Mouse (Mus musculus): Measurements from ENCODE around the gene Vstm5. TPM values are rescaled to one million over a fixed set of nuclear protein-coding genes. Genes with fewer than 3 reads are reported as not detected.

The Vstm5 gene
- polyA plus RNA-seq, 1 experiment from 2014 or later = 2.6 TPM

DNA sequence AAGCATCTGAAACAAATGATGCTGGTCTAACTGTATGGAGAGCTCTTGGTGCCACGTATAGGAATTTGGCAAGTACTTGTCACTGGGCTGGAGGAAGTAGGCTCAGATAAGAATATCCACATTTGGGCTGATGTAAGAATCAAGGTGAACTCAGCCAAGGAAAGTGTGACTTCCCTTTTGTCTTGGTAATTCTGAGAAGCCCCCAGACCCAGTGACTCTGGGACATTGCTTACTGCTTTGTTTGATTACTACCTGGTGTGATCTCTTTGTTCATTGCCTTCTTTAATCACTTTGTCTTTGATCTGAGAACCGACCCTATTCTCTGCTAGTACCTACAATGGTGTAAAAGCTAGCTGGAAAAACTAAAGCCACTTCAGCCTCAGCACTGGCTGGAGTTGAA lies 13.9 kb upstream of the Vstm5 start:
- WGBS = 35% methylated on average over 2 of the region's 2 CpGs
- Histone ChIP-seq H3K4me3 (ENCODE audit: low read depth, low read length) (no peak overlapping the region), H3K4me1 (ENCODE audit: insufficient read depth, low read depth, low read length) (no peaks in the 10 kb centered on the region), H3K36me3 (ENCODE audit: insufficient read depth, low read length) (no peaks in the 10 kb centered on the region), H3K27me3 (replicated peaks; ENCODE audit: insufficient read depth, low read length) (no peaks in the 10 kb centered on the region), H3K9me3 (ENCODE audit: low read length) (no peaks in the 10 kb centered on the region), H3K27ac (ENCODE audit: low read length) (no peak overlapping the region), H3K4me2 (replicated peaks; ENCODE audit: low read depth, low read length) (no peak overlapping the region), H3K9ac (replicated peaks; ENCODE audit: low read depth) (no peak overlapping the region)
- no peak for TF ChIP-seq EP300 (IDR thresholded peaks at IDR 0.05)
- TF ChIP-seq CTCF (IDR thresholded peaks at IDR 0.05) = no peak
- ATAC-seq (no peak), DNase-seq (ENCODE audit: low spot score) (no peak)

DNA sequence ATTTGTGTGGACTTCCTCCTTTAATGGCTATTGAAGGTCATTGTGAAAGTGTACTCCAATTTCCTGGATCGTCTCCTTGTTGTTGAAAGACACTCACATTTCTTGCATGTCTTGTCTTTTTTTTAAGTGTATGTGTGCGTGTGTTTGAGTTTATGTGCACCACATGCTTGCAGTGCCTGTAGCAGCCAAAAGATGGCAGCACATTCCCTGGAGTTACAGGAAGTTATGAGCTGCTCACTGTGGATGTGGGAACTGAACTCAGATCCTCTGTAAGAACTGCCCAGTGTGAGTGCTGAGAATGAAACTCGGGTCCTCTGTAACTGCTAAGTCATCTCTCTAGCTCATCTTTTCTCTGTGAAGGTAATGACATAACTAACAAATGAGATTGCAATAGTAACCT lies 6.4 kb upstream of the Vstm5 start:
- DNase-seq (ENCODE audit: low spot score) = no peak
- Histone ChIP-seq H3K4me1 (ENCODE audit: insufficient read depth, low read depth, low read length) (no peaks in the 10 kb centered on the region), H3K9me3 (ENCODE audit: low read length) (no peaks in the 10 kb centered on the region), H3K27me3 (replicated peaks; ENCODE audit: insufficient read depth, low read length) (no peaks in the 10 kb centered on the region), H3K27ac (ENCODE audit: low read length) (no peak overlapping the region), H3K4me3 (ENCODE audit: low read depth, low read length) (no peak overlapping the region), H3K4me2 (replicated peaks; ENCODE audit: low read depth, low read length) (no peak overlapping the region), H3K9ac (replicated peaks; ENCODE audit: low read depth) (no peak overlapping the region), H3K36me3 (ENCODE audit: insufficient read depth, low read length) (no peaks in the 10 kb centered on the region)
- ATAC-seq = no peak
- WGBS = 89% methylated on average over 3 of the region's 3 CpGs
- no peak for TF ChIP-seq EP300 (IDR thresholded peaks at IDR 0.05)
- TF ChIP-seq CTCF (IDR thresholded peaks at IDR 0.05) = no peak

DNA sequence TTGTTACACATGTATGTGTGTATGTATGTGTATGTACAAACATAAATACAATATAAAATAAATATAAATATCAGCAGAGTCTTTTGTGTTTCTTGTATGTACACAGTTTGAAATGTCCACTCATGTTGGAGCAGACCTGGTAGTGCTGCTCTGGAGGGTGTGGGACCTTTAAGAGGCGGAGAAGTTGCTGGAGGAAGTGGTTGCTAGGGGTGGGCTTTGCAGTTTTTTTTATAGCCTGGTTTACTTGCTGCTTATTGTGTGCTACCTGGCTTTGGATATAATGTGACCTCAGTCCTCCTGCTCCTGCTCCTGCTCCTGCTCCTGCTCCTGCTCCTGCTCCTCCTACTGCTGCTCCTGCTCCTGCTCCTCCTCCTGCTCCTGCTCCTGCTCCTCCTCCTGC lies 5.2 kb upstream of the Vstm5 start:
- no peak overlapping the region for H3K9ac ChIP-seq (replicated peaks; ENCODE audit: low read depth)
- H3K27ac ChIP-seq (ENCODE audit: low read length) = no peak overlapping the region
- no peaks in the 10 kb centered on the region for H3K9me3 ChIP-seq (ENCODE audit: low read length)
- no peaks in the 10 kb centered on the region for H3K4me1 ChIP-seq (ENCODE audit: insufficient read depth, low read depth, low read length)
- 76% methylated on average over 1 of the region's 1 CpGs for WGBS
- no peak for TF ChIP-seq CTCF (IDR thresholded peaks at IDR 0.05)
- no peak for TF ChIP-seq EP300 (IDR thresholded peaks at IDR 0.05)
- H3K36me3 ChIP-seq (ENCODE audit: insufficient read depth, low read length) = no peaks in the 10 kb centered on the region
- H3K4me2 ChIP-seq (replicated peaks; ENCODE audit: low read depth, low read length) = no peak overlapping the region
- H3K27me3 ChIP-seq (replicated peaks; ENCODE audit: insufficient read depth, low read length) = no peaks in the 10 kb centered on the region
- H3K4me3 ChIP-seq (ENCODE audit: low read depth, low read length) = no peak overlapping the region
- DNase-seq (ENCODE audit: low spot score) (no peak), ATAC-seq (no peak)

DNA sequence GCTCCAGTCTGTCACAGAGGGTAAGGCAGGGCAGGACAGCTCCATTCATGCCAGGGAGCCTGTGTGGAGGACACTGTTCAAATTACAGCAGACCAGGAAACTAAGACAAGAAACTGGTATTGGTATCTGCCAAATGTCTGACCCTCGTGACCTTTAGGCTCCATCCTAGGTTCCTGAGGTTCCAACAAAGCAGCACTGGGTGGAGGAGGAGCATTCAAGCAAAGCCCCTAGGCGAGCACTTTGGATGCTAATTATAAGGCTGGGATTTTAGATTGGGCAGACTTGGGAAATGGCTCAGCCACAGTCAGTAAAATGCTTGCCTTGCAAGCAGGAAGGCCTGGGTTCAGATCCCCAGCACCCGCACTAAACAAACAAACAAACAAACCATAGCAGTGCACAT lies 2.9 kb upstream of the Vstm5 start:
- 76% methylated on average over 3 of the region's 3 CpGs for WGBS
- no peak for DNase-seq (ENCODE audit: low spot score)
- Histone ChIP-seq H3K9ac (replicated peaks; ENCODE audit: low read depth) (no peak overlapping the region), H3K36me3 (ENCODE audit: insufficient read depth, low read length) (no peaks in the 10 kb centered on the region), H3K27me3 (replicated peaks; ENCODE audit: insufficient read depth, low read length) (no peaks in the 10 kb centered on the region), H3K9me3 (ENCODE audit: low read length) (no peaks in the 10 kb centered on the region), H3K27ac (ENCODE audit: low read length) (no peak overlapping the region), H3K4me2 (replicated peaks; ENCODE audit: low read depth, low read length) (no peak overlapping the region), H3K4me3 (ENCODE audit: low read depth, low read length) (no peak overlapping the region), H3K4me1 (ENCODE audit: insufficient read depth, low read depth, low read length) (peaks cover 7% of the 10 kb centered on the region; the same call in 1 of the 2 replicates)
- ATAC-seq = no peak
- no peak for TF ChIP-seq EP300 (IDR thresholded peaks at IDR 0.05)
- no peak for TF ChIP-seq CTCF (IDR thresholded peaks at IDR 0.05)

DNA sequence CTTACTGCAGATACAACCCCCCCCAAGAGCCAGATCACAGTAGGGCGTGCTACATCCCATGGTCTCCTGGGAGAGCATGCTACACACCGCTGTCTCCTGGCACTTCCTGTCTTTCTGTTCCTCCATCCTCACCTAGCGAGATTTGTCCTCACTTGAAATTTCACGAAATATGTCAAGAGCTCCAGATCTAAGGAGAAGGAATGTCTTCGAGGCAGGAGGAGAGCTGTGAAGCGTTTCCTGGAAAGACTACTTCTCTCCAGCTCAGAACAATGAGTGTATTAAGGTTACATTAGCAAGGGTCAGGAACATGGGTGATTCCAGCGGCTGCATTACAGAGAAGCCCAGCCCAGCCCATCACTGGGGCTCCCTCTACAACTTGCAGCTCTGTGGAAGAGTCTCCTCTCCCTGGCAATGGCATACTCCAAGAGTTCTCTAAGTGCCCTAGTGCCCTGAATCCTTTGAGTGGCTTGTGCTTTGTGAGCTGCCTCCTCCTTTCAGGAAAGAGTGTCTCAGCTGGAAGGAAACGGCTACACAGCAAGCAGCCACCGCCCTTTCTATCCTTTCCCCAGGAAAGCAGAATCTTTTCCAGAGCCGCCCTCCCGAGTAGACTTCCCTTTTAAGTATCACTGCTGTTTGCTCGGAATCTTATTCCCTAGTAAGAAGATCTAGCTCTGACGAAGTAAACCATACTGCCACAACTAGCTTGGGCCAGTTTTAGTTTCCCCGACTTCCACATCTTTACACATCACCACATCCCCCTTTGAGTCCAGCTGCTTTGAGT lies 1.1 kb upstream of the Vstm5 start:
- TF ChIP-seq EP300 (IDR thresholded peaks at IDR 0.05) (peak; percentile 69), CTCF (IDR thresholded peaks at IDR 0.05) (no peak)
- H3K27me3 ChIP-seq (replicated peaks; ENCODE audit: insufficient read depth, low read length) = no peaks in the 10 kb centered on the region
- DNase-seq (ENCODE audit: low spot score) = peak; percentile 58
- H3K27ac ChIP-seq (ENCODE audit: low read length) = peak overlapping the region; percentile 57; the same call in 1 of the 2 replicates
- no peaks in the 10 kb centered on the region for H3K9me3 ChIP-seq (ENCODE audit: low read length)
- no peak overlapping the region for H3K4me3 ChIP-seq (ENCODE audit: low read depth, low read length)
- peak; percentile 65 for ATAC-seq
- H3K9ac ChIP-seq (replicated peaks; ENCODE audit: low read depth) = no peak overlapping the region
- WGBS = 28% methylated on average over 14 of the region's 14 CpGs
- no peaks in the 10 kb centered on the region for H3K36me3 ChIP-seq (ENCODE audit: insufficient read depth, low read length)
- H3K4me1 ChIP-seq (ENCODE audit: insufficient read depth, low read depth, low read length) = peaks cover 7% of the 10 kb centered on the region; the same call in 1 of the 2 replicates
- 0 out of 2 replicates have a peak overlapping the region, but pooled peaks have one; percentile 14 for H3K4me2 ChIP-seq (replicated peaks; ENCODE audit: low read depth, low read length)

DNA sequence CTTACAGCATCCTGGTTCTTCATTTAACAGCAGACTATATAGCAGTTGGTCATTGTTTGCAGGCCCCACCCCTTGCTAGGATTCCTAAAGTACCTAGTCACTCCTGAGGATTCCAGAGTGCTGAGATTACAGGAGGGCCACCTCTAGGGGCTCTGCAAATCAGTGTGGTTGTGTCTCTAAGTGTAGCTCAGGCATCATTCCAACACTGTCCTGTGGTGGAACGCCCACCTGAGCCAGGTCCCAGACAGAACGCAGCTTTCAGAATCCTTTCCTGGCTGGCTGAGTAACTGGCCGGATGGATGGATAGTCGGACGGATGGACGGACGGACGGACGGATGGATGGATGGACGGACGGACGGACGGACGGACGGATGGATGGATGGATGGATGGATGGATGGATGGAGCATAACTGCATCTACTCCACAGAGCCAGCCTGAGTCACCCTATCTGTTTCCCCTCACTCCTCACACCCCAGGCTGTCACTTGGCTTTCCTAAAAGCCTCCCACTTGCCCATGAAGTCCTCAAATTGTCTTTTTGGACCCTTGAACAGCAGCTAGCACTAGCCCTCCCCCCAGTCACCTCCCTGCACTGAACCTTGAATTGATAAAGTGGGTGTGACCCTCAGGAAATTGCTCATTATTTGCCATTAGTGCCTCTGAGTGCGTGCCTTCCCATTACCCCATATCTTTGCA lies 401 bp upstream of the Vstm5 start:
- TF ChIP-seq EP300 (IDR thresholded peaks at IDR 0.05) (peak; percentile 58), CTCF (IDR thresholded peaks at IDR 0.05) (no peak)
- Histone ChIP-seq H3K4me1 (ENCODE audit: insufficient read depth, low read depth, low read length) (peaks cover 7% of the 10 kb centered on the region; the same call in 1 of the 2 replicates), H3K9me3 (ENCODE audit: low read length) (no peaks in the 10 kb centered on the region), H3K27me3 (replicated peaks; ENCODE audit: insufficient read depth, low read length) (no peaks in the 10 kb centered on the region), H3K36me3 (ENCODE audit: insufficient read depth, low read length) (no peaks in the 10 kb centered on the region), H3K27ac (ENCODE audit: low read length) (peak overlapping the region; percentile 57; the same call in 1 of the 2 replicates), H3K4me2 (replicated peaks; ENCODE audit: low read depth, low read length) (peak overlapping the region; percentile 69), H3K9ac (replicated peaks; ENCODE audit: low read depth) (peak overlapping the region; percentile 40), H3K4me3 (ENCODE audit: low read depth, low read length) (peak overlapping the region; percentile 33)
- 65% methylated on average over 16 of the region's 16 CpGs for WGBS
- ATAC-seq (peak; percentile 83), DNase-seq (ENCODE audit: low spot score) (peak; percentile 71)
